Mouse (Mus musculus): ENCODE results near the gene Zfp653.

- TF ChIP-seq CTCF (IDR thresholded peaks at IDR 0.05; ENCODE audit: control insufficient read depth, insufficient read depth, insufficient replicate concordance, low read depth, low read length) (no peak), POLR2A (IDR thresholded peaks at IDR 0.05; ENCODE audit: control insufficient read depth, low read depth, low read length) (no peak)
These were observed 13.5 kb upstream of the Zfp653 start for GRCm38 (mm10) chr9:22084667-22085021.

Measured in testis, adult 2 months (tissue).